Mouse (Mus musculus): ENCODE measurements at regions not wholly inside any gene's neighbourhood (a gene's known extent, or its start where the extent isn't known, plus 50 kb on each side); places are given as distances from the start of the nearest gene placed in this dataset.

DNA sequence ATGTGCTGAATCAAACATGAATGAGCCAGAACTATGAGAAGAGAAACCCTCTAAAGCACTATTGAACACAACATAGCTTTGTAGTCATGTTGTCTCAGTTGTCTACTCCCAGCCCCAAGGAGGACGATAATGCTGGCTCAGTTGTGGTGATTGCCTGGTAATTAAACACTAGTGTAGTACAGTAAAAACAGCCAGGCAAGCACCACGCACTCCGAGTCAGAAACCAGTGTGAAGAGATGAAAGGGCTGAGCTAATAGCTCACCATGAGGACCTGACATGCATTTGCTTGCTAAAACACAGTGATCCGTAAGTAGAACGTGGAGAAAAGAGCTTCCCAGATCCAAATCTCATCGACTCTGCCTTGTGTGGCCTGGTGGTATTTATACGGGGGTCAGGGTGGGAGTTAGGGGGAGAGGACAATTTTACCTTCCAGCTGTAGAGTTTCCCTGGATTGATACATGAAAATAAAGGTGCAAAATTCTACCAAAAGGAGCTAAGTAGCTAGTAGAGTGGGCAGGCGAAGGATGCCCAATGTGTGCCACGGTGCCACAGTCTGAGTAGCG is 80.0 kb upstream of the Otx2 start:
- Histone ChIP-seq H3K4me1 (ENCODE audit: control insufficient read depth, insufficient read depth, low read length) (peaks cover 3% of the 10 kb centered on the region), H3K9ac (ENCODE audit: low read length) (no peak overlapping the region), H3K27me3 (ENCODE audit: control insufficient read depth, insufficient read depth, low read length) (peaks cover 6% of the 10 kb centered on the region; the same call in 1 of the 2 replicates), H3K4me2 (ENCODE audit: low read depth, low read length) (no peak overlapping the region), H3K36me3 (ENCODE audit: control insufficient read depth, insufficient read depth) (no peaks in the 10 kb centered on the region), H3K4me3 (ENCODE audit: low read length) (no peak overlapping the region), H3K9me3 (replicated peaks; ENCODE audit: control insufficient read depth, low read length) (no peaks in the 10 kb centered on the region), H3K27ac (ENCODE audit: low read length) (no peak overlapping the region)
- WGBS = 48% methylated on average over 10 of the region's 10 CpGs
- ATAC-seq (replicated peaks; ENCODE audit: extremely low read depth, insufficient read depth, low FRiP score) = no peak

DNA sequence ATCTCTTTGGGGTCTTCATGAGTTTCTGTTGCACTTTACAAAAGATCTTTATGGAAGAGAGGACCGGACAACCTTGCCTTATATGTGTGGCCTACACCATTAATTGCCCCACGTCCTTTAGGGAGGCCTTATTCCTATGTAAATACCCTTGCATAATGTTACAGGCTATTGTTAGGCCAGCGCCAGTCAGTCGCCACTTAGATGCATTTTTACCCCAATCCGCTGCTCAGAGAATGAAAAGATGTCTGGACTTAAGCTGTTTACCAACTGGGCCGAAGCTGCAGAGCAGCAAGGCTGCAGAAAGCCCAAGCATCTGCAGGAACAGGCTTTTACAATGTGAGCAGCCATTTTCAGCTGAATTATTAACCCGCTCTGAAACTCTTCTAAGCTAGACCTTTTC is 79.5 kb upstream of the Otx2 start:
- Histone ChIP-seq H3K36me3 (ENCODE audit: control insufficient read depth, insufficient read depth) (no peaks in the 10 kb centered on the region), H3K9ac (ENCODE audit: low read length) (no peak overlapping the region), H3K27me3 (ENCODE audit: control insufficient read depth, insufficient read depth, low read length) (peaks cover 6% of the 10 kb centered on the region; the same call in 1 of the 2 replicates), H3K4me2 (ENCODE audit: low read depth, low read length) (no peak overlapping the region), H3K27ac (ENCODE audit: low read length) (no peak overlapping the region), H3K4me3 (ENCODE audit: low read length) (no peak overlapping the region), H3K9me3 (replicated peaks; ENCODE audit: control insufficient read depth, low read length) (no peaks in the 10 kb centered on the region), H3K4me1 (ENCODE audit: control insufficient read depth, insufficient read depth, low read length) (peaks cover 3% of the 10 kb centered on the region)
- WGBS = 78% methylated on average over 7 of the region's 7 CpGs
- ATAC-seq (replicated peaks; ENCODE audit: extremely low read depth, insufficient read depth, low FRiP score) = no peak

DNA sequence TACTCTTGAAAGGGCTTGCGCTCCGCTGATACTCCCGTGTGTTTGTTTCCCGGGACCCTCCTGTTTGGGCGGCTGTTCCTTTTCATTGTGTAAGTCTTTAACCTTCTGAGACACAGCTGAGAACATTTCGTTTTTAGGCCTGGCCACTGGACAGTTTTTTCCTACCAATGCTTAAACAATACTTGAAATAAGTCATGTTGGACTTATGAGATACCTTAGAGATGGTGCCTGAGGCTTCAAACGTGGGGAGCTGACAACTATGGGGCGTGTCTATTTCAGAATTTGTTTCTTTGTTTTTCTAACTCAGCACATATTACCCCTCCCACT is 78.9 kb upstream of the Otx2 start:
- Histone ChIP-seq H3K4me2 (ENCODE audit: low read depth, low read length) (peak overlapping the region; percentile 61), H3K4me3 (ENCODE audit: low read length) (peak overlapping the region; percentile 40; the same call in 1 of the 2 replicates), H3K4me1 (ENCODE audit: control insufficient read depth, insufficient read depth, low read length) (peaks cover 3% of the 10 kb centered on the region), H3K9me3 (replicated peaks; ENCODE audit: control insufficient read depth, low read length) (no peaks in the 10 kb centered on the region), H3K36me3 (ENCODE audit: control insufficient read depth, insufficient read depth) (no peaks in the 10 kb centered on the region), H3K27me3 (ENCODE audit: control insufficient read depth, insufficient read depth, low read length) (peaks cover 6% of the 10 kb centered on the region; the same call in 1 of the 2 replicates), H3K9ac (ENCODE audit: low read length) (no peak overlapping the region), H3K27ac (ENCODE audit: low read length) (no peak overlapping the region)
- ATAC-seq (replicated peaks; ENCODE audit: extremely low read depth, insufficient read depth, low FRiP score) = no peak
- WGBS = 47% methylated on average over 8 of the region's 8 CpGs

DNA sequence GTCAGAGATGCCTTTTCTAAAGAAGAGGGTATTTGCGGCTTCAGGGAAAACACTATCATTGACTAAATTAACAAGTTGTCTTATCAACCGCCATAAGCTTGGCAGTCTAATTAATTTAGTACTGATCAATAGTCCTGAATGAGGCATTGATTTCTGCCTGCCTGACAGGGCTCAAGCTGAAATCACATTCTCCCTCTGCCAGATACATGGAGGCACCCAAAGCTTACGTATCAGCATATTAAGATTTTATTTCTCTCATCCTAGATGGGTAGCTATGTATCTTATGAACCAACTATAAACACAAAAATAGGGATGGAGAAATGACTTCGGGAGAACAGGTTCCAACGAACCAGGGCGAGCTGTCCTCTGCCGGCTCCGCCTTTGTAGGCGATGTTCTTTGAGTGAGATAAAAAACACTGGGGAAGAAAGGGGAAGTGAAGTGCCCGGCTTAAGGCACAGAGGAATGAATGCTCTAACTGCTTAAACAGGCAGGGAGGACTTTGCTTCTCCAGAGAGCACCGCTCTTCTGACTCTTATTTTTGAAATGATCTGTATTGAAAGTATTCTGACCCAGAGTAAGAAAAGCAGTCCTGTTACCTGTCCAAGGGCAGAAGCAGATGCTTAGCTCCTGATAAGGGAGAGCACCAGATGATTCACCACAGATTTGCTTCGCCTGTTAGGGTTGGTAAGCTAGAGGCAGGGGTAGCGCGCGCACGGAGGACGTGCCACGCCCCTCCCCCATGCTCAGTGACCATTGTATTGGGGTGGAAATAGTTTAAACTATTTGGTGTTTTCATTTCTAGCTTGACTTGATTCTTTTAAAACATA is 78.3 kb upstream of the Otx2 start:
- ATAC-seq (replicated peaks; ENCODE audit: extremely low read depth, insufficient read depth, low FRiP score) = no peak

DNA sequence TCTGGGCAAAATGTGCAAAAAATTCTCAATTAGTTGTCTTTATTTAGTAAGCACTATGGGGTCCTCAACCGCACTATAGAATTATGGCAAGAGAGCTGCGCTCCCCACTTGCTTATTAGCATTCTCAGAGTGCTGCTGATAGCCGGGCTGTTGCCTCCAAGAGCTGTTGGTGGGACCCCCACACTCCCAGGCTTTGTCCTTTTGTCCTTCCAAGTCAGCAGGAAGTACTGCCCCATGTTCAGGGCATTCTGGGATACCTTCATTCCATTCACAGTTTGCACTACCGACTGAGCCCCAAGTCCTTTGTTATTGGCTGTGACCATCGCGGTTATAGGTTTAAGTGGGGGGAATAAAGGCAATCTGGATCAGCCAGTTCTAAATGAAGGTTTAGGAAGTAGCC is 77.4 kb upstream of the Otx2 start:
- no peak for ATAC-seq (replicated peaks; ENCODE audit: extremely low read depth, insufficient read depth, low FRiP score)
- WGBS = 41% methylated on average over 6 of the region's 6 CpGs
- H3K27ac ChIP-seq (ENCODE audit: low read length) = no peak overlapping the region
- H3K36me3 ChIP-seq (ENCODE audit: control insufficient read depth, insufficient read depth) = no peaks in the 10 kb centered on the region
- H3K9me3 ChIP-seq (replicated peaks; ENCODE audit: control insufficient read depth, low read length) = no peaks in the 10 kb centered on the region
- no peak overlapping the region for H3K4me2 ChIP-seq (ENCODE audit: low read depth, low read length)
- H3K9ac ChIP-seq (ENCODE audit: low read length) = no peak overlapping the region
- H3K27me3 ChIP-seq (ENCODE audit: control insufficient read depth, insufficient read depth, low read length) = peaks cover 6% of the 10 kb centered on the region; the same call in 1 of the 2 replicates
- H3K4me3 ChIP-seq (ENCODE audit: low read length) = no peak overlapping the region
- H3K4me1 ChIP-seq (ENCODE audit: control insufficient read depth, insufficient read depth, low read length) = peaks cover 3% of the 10 kb centered on the region

More for the DNA sequence above, 78.3 kb upstream of the Otx2 start:
- 0 out of 2 replicates have a peak overlapping the region, but pooled peaks have one; percentile 9 for H3K9ac ChIP-seq (ENCODE audit: low read length)
- H3K9me3 ChIP-seq (replicated peaks; ENCODE audit: control insufficient read depth, low read length) = no peaks in the 10 kb centered on the region
- H3K27me3 ChIP-seq (ENCODE audit: control insufficient read depth, insufficient read depth, low read length) = peaks cover 6% of the 10 kb centered on the region; the same call in 1 of the 2 replicates
- no peaks in the 10 kb centered on the region for H3K36me3 ChIP-seq (ENCODE audit: control insufficient read depth, insufficient read depth)
- H3K4me3 ChIP-seq (ENCODE audit: low read length) = peak overlapping the region; percentile 40
- H3K4me2 ChIP-seq (ENCODE audit: low read depth, low read length) = peak overlapping the region; percentile 61
- H3K4me1 ChIP-seq (ENCODE audit: control insufficient read depth, insufficient read depth, low read length) = peaks cover 3% of the 10 kb centered on the region
- WGBS = 16% methylated on average over 18 of the region's 18 CpGs
- no peak overlapping the region for H3K27ac ChIP-seq (ENCODE audit: low read length)

DNA sequence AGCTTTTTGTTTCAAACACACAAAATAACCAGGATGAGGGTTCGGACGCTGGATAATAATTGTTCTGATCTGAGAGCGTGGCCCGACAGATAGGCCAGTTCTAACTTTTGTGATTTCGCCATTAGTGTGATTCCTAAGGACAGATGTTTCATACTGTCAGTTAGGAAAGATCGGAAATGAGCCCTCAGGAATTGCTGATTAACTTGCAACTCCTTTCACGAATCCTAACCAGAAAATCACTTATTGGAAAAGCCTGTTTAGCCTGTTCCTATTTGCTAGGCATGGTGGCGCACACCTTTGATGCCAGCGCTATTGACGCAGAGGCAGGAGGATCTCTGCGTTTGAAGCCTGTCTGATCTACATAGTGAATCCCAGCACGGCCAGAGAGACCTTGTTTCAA is 75.4 kb upstream of the Otx2 start:
- WGBS = 89% methylated on average over 12 of the region's 12 CpGs
- ATAC-seq (replicated peaks; ENCODE audit: extremely low read depth, insufficient read depth, low FRiP score) = no peak
- H3K27ac ChIP-seq (ENCODE audit: low read length) = no peak overlapping the region

DNA sequence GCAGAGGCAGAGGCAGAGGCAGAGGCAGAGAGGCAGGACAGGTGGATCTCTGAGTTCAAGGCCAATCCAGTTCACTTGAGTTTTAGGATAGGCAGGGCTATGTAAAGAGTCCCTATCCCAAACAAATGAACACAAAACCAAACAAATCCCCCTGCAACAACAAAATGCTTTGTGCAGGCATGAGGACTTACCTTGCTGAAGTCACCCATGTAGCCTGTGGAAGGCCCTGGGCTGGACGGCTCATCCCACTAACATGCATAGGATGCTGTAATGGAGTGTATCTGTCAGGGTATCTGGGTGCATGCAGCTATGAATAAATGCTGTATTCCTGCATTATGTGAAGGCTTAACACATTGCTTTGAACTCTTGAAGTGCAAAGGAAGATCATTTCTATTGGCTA is 74.3 kb upstream of the Otx2 start:
- ATAC-seq (replicated peaks; ENCODE audit: extremely low read depth, insufficient read depth, low FRiP score) = no peak
- H3K4me3 ChIP-seq (ENCODE audit: low read length) = no peak overlapping the region

More for the DNA sequence above, 75.4 kb upstream of the Otx2 start:
- H3K9ac ChIP-seq (ENCODE audit: low read length) = no peak overlapping the region
- H3K27me3 ChIP-seq (ENCODE audit: control insufficient read depth, insufficient read depth, low read length) = peaks cover 6% of the 10 kb centered on the region; the same call in 1 of the 2 replicates
- H3K4me2 ChIP-seq (ENCODE audit: low read depth, low read length) = no peak overlapping the region
- H3K36me3 ChIP-seq (ENCODE audit: control insufficient read depth, insufficient read depth) = no peaks in the 10 kb centered on the region
- no peaks in the 10 kb centered on the region for H3K9me3 ChIP-seq (replicated peaks; ENCODE audit: control insufficient read depth, low read length)
- H3K4me3 ChIP-seq (ENCODE audit: low read length) = no peak overlapping the region
- peaks cover 3% of the 10 kb centered on the region for H3K4me1 ChIP-seq (ENCODE audit: control insufficient read depth, insufficient read depth, low read length)

DNA sequence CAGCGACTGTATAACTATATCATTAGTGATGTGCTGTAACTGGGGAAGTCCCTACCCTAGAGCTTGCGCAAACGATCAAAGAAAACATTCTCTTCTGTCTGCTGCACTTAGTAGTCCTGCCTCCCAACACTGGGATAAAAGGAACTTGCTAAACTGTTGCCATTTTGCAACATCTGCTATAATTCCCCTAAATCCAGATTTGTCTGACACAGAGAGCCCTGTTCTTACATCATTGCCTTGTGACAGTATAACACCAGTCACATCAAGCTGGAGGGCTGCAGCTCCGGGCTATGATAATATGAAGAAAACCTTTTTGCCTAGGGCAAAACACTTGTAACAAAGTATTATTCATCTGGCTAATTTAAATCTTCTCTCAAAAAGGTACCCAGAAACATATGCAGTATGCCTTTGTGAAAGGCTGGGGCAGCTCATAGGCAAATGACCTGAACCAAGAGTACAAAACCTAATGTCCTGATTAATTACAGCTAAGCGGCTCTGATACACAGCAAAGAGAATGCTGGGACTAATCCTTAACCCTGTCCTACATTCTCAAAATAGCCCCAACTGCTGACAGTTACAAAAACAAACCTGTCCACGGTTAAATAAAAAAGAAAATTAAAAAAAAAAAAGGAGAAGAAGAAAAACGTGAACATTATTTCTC is 67.5 kb upstream of the Otx2 start:
- H3K9ac ChIP-seq (ENCODE audit: low read length) = no peak overlapping the region
- H3K36me3 ChIP-seq (ENCODE audit: control insufficient read depth, insufficient read depth) = no peaks in the 10 kb centered on the region
- H3K4me2 ChIP-seq (ENCODE audit: low read depth, low read length) = no peak overlapping the region
- ATAC-seq (replicated peaks; ENCODE audit: extremely low read depth, insufficient read depth, low FRiP score) = no peak
- H3K27me3 ChIP-seq (ENCODE audit: control insufficient read depth, insufficient read depth, low read length) = no peaks in the 10 kb centered on the region
- H3K27ac ChIP-seq (ENCODE audit: low read length) = no peak overlapping the region
- 59% methylated on average over 7 of the region's 7 CpGs for WGBS
- H3K4me1 ChIP-seq (ENCODE audit: control insufficient read depth, insufficient read depth, low read length) = no peaks in the 10 kb centered on the region
- H3K9me3 ChIP-seq (replicated peaks; ENCODE audit: control insufficient read depth, low read length) = no peaks in the 10 kb centered on the region
- H3K4me3 ChIP-seq (ENCODE audit: low read length) = no peak overlapping the region

More for the DNA sequence above, 74.3 kb upstream of the Otx2 start:
- H3K9me3 ChIP-seq (replicated peaks; ENCODE audit: control insufficient read depth, low read length) = no peaks in the 10 kb centered on the region
- no peaks in the 10 kb centered on the region for H3K36me3 ChIP-seq (ENCODE audit: control insufficient read depth, insufficient read depth)
- no peak overlapping the region for H3K27ac ChIP-seq (ENCODE audit: low read length)
- WGBS = 93% methylated on average over 1 of the region's 1 CpGs
- H3K27me3 ChIP-seq (ENCODE audit: control insufficient read depth, insufficient read depth, low read length) = peaks cover 4% of the 10 kb centered on the region; the same call in 1 of the 2 replicates
- H3K9ac ChIP-seq (ENCODE audit: low read length) = no peak overlapping the region
- H3K4me2 ChIP-seq (ENCODE audit: low read depth, low read length) = no peak overlapping the region
- peaks cover 3% of the 10 kb centered on the region for H3K4me1 ChIP-seq (ENCODE audit: control insufficient read depth, insufficient read depth, low read length)

DNA sequence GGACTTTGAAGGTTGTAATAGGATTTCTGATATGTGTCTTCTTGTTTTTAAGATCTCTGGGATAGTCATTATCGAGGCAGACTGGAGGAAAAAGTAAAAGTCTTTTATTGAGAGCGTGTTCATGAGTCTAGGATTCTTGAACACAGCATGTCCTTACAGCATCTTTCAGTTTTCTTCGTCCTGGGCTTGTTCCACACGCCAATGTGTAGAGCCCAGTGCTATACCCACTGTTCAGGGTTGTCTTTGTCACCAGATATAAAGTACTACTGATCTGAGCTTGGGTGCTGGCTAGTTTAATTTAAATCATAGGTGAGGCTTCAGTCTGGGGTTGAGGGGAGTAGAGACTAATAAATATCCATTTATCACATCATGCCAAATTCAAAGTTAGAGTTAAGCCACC is 65.5 kb upstream of the Otx2 start:
- ATAC-seq (replicated peaks; ENCODE audit: extremely low read depth, insufficient read depth, low FRiP score) = no peak
- H3K27me3 ChIP-seq (ENCODE audit: control insufficient read depth, insufficient read depth, low read length) = no peaks in the 10 kb centered on the region
- H3K9ac ChIP-seq (ENCODE audit: low read length) = no peak overlapping the region
- no peaks in the 10 kb centered on the region for H3K36me3 ChIP-seq (ENCODE audit: control insufficient read depth, insufficient read depth)
- no peak overlapping the region for H3K4me3 ChIP-seq (ENCODE audit: low read length)
- H3K27ac ChIP-seq (ENCODE audit: low read length) = no peak overlapping the region
- H3K4me2 ChIP-seq (ENCODE audit: low read depth, low read length) = no peak overlapping the region
- 71% methylated on average over 4 of the region's 4 CpGs for WGBS
- H3K4me1 ChIP-seq (ENCODE audit: control insufficient read depth, insufficient read depth, low read length) = no peaks in the 10 kb centered on the region
- H3K9me3 ChIP-seq (replicated peaks; ENCODE audit: control insufficient read depth, low read length) = no peaks in the 10 kb centered on the region

All from heart, embryonic 16.5 days (tissue).